Mouse (Mus musculus) stomach, postnatal 0 days (tissue): ENCODE measurements around the gene Tmem238l.

Experiments
- CTCF ChIP-seq: IDR thresholded peaks from 2 replicates; pipeline ENCODE4 v1.5.1; 2016; ENCODE audit warnings: antibody characterized with exemption, low read depth, mild to moderate bottlenecking, moderate library complexity
- EP300 ChIP-seq: optimal IDR thresholded peaks from 2 replicates; pipeline ENCODE3; 2016; ENCODE audit warnings: antibody characterized with exemption

GRCm38 (mm10) chr11:66924095-66924823 lies 32.2 kb upstream of the Tmem238l start:
- TF ChIP-seq CTCF (no peak), EP300 (no peak)
